Mouse (Mus musculus) T-helper 17 cell (primary cell): ENCODE results near the gene Ppp1r9a.
"Not testable (repeated sequence)": the region's sequence is repeated elsewhere in the genome, so short reads cannot be mapped to it uniquely, and the experiment has no call there.

Experiments used
- in situ Hi-C, 2 experiments: fragments of 300-600 bp; cut with MboI, MseI; formaldehyde crosslinking; loops; 1 replicate in 1 of 2; 2 replicates in 1 of 2; pipeline ENCODE4 v1.15.1; 2025; ENCODE audit warnings: high pct_unique_total_duplicates in 2 of 2

The Ppp1r9a gene

GRCm38 (mm10) chr6:4902674-4903324 is at the start of gene Ppp1r9a:
TSS of gene Ppp1r9a (plus strand) at chr6:4902917.
- in situ Hi-C loops, result no loop called here

GRCm38 (mm10) chr6:4855236-4855635 is 47.5 kb upstream of the Ppp1r9a start:
- in situ Hi-C loops, result no loop called here

- in situ Hi-C loops, result no loop called here
Measured at GRCm38 (mm10) chr6:4856919-4857318, 45.8 kb upstream of the Ppp1r9a start.

- in situ Hi-C loops, result no loop called here
Measured at GRCm38 (mm10) chr6:4884316-4884715, 18.4 kb upstream of the Ppp1r9a start.

- in situ Hi-C loops, result no loop called here
Measured at GRCm38 (mm10) chr6:4889544-4889943, 13.2 kb upstream of the Ppp1r9a start.

GRCm38 (mm10) chr6:4892417-4892816 is 10.3 kb upstream of the Ppp1r9a start:
- in situ Hi-C loops, result no loop called here

GRCm38 (mm10) chr6:4893312-4893711 is 9.4 kb upstream of the Ppp1r9a start:
- in situ Hi-C loops, result not testable (repeated sequence)

GRCm38 (mm10) chr6:4899906-4900305 is 2.8 kb upstream of the Ppp1r9a start:
- in situ Hi-C loops, result no loop called here

GRCm38 (mm10) chr6:4903325-4904054 is 773 bp downstream of the Ppp1r9a start:
- in situ Hi-C loops, result no loop called here

GRCm38 (mm10) chr6:4904055-4904450 is 1.3 kb downstream of the Ppp1r9a start:
- in situ Hi-C loops, result no loop called here

GRCm38 (mm10) chr6:4910042-4910634 is 7.4 kb downstream of the Ppp1r9a start:
- in situ Hi-C loops, result no loop called here

- in situ Hi-C loops, result no loop called here
Measured at GRCm38 (mm10) chr6:4918470-4918869, 15.8 kb downstream of the Ppp1r9a start.

- in situ Hi-C loops, result not testable (repeated sequence)
Measured at GRCm38 (mm10) chr6:4923791-4924190, 21.1 kb downstream of the Ppp1r9a start.

GRCm38 (mm10) chr6:4925966-4926687 is 23.4 kb downstream of the Ppp1r9a start:
- in situ Hi-C loops, result no loop called here

- in situ Hi-C loops, result no loop called here
Measured at GRCm38 (mm10) chr6:4930321-4930720, 27.6 kb downstream of the Ppp1r9a start.

- in situ Hi-C loops, result no loop called here
Measured at GRCm38 (mm10) chr6:4938901-4939300, 36.2 kb downstream of the Ppp1r9a start.

GRCm38 (mm10) chr6:4940086-4940485 is 37.4 kb downstream of the Ppp1r9a start:
- in situ Hi-C loops, result no loop called here

GRCm38 (mm10) chr6:4940639-4941038 is 37.9 kb downstream of the Ppp1r9a start:
- in situ Hi-C loops, result no loop called here

GRCm38 (mm10) chr6:4943821-4944220 is 41.1 kb downstream of the Ppp1r9a start:
- in situ Hi-C loops, result no loop called here

GRCm38 (mm10) chr6:4948056-4948455 is 45.3 kb downstream of the Ppp1r9a start:
- in situ Hi-C loops, result no loop called here

- in situ Hi-C loops, result no loop called here
Measured at GRCm38 (mm10) chr6:4949701-4950100, 47.0 kb downstream of the Ppp1r9a start.
